Mouse (Mus musculus) 3T3-L1 (cell line): Measurements from ENCODE around the gene Fxyd2.

Source experiments
- DNase-seq: peaks from one replicate; pipeline ENCODE4 v3.0.0-alpha.2; 2015; ENCODE audit warnings: low read depth, low spot score

Fxyd2 gene

DNA sequence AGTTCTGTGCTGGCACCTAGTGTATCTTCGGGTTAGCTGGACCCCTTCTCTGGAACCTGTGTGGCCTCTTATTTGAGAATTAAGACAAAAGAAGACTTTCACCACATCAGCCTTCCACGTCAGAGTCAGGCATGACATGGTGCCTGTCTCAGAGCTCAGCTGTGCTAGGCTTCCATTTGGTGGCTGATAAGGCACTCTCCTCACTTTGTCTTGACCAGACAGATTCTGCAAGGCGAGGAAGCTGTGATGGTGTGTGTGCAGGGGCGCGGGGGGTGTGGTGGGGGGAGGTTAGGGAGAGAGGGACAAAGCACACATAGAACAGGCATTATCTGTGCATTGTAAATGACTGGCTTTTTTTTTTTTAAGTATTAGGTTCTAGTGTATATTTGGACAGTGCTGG is 29.9 kb downstream of the Fxyd2 start:
- DNase-seq = no peak

DNA sequence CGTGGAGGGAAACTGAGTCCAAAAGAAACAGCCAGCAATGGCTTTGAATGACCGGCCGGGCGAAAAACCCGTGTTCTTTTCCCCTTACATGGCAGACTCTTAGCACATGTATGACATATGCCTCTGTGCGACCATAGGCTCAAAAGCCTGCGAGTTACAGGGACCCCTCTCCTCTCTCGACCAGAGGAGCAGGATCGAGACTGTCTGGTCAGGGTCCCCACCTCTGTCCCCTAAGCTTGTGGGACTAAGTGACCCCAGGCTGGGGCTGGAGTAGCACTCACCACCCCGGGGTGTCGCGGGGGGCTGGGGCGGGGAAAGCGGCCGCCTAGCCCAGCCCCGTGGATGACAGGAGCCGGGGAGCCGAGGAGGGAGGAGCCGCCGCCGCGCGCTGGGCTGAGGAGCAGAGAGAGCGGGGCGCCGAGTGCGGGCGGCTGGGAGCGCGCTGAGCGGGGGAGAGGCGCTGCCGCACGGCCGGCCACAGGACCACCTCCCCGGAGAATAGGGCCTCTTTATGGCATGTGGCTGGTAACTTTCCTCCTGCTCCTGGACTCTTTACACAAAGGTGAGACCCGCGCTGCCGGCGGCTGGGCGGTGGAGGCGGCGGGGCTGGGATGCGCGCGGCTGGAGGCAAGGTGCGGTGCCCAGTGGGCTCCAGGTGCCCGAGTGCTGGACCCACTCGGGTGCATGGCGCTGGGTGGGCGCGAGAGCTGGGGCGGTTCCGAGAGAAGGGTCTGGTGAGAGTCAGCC is 30.7 kb downstream of the Fxyd2 start:
- no peak for DNase-seq

DNA sequence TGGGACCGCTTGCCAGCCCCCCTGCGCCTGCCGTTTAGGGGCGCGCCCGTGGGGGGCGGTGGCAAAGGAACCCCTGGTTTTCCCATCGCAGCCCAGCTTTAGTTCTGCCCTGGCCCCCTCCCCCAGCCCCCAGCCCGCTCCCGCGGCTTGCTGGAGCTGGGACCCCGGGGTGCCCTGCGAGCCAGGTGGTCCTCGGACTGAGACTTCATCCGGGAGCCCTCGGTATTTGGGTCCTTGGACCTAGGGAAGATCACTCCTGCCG is 31.2 kb downstream of the Fxyd2 start:
- DNase-seq = no peak

DNA sequence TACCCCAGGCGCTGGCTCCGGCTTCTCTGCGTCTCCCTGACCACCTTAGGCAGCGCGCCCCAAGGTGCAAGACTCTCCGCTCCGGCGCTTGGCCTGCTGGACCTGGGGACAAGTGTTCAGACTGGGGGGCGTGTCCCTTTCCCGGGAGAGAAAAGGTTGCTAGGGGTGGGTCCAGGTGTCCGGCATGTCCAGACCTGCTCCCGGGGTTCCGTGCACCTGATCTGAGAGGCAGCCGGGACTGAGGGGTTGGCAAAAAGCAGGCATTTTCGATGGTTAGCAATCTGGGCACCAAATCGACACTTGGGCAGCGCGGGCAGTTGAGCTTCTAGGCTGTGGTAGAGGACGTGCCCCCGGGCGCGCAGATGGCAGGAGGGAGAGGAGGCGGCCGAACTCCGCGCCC is 31.7 kb downstream of the Fxyd2 start:
- no peak for DNase-seq

DNA sequence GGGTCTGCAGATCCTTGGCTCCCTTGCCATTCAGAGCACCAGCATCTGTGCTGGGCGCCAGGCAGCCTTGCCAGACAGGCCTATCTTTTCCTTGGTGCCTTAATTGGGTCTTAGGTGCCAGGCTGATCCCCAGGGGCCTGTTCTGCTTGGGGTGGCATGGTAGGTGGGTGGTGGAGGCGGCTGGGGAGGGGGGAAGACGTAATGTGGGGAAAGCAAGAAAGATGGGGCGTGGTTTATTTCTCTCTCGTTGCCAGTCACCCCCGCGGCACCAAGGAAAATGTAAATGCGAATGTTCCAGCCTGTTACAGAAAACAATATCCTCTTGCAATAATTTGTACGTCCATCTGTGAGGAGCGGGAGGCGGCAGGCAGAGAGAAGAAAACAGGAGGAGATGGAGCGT is 33.2 kb downstream of the Fxyd2 start:
- DNase-seq = no peak

DNA sequence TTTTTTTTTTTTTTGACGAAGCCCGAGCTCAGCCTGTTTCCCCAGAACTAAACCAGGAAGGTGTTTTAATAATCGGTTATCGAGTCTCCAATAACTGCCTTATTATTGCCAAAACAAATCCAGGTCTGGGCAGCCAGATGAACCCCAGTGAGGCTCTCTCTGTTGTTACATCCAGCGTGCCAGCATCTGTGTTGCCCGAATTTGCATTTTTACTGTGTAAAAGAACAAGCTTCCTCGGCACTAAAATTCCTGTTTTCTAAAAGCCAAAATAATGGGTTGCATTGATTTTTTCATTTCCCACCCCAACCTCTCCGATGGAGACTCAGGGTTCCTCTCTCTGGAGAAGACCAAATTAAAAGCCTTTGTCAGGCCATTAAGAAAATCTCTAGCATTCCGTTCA is 33.6 kb downstream of the Fxyd2 start:
- DNase-seq = no peak

DNA sequence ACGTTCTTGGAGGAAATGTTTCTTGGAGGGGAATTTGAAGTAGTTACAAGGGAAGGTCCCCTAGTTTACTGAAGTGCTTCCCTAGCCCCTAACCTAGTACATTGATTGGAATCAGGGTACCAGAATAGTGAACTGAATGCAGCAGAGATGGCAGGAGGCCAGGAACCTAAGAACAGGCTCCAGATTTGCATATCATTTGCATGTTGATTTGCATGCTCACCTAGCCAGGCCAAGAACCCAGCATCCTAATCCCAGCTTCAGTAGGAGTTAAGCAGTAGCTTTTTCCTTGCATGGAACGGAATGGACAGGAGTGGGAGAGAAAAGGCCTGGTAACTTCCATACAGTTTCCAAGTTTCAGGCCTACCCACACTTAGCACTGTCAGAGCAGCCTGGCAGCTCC is 34.7 kb downstream of the Fxyd2 start:
- DNase-seq = no peak

DNA sequence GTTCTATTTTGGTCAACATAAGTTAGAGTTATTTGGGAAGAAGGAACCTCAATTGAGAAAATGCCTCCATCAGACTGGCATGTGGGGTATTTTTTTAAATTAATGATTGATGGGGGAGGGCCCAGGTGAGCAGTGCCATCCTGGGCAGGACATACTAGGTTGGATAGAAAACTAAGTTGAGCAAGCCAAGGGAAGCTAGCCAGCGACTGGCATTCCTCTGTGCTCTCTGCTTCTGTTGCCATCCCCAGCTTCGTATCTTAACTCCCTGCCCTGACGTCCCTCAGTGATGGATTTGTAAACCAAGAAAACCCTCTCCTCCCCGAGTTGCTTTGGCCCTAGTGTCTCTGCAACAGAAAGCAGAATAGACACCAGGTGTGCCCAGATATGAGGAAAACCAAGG is 39.6 kb downstream of the Fxyd2 start:
- no peak for DNase-seq

DNA sequence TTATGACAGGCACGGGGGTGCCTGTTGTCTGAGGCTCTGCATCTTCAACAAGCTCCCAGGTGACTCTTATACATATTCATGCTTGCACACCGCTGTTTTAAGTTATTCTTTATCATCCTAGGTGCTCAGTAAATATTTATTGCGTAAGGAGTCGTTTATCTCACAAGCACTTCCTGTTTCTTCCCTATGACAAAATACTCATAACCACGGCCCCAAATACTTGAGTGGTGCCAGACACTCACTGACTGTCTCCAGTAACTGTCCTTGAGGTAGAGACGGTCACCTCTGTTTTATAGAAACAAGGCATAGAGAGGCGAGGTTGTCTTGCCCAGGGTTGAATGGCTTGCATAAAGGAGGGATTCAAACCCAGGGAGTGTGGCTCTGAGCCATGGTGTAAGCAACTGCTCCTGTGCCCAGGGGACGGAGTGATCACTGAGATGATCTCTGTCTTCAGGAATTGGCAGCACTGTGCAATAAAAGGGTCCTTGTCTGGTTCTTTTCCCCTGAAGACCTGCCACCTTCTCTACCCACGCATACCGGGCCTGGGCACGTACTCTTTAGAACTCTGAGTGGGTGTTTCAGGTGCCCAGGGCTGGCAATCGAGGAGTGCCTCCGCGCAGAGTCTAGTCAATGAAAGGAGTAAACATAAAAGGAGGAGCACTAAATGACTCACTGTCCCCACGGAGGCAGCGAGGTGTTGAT is 40.8 kb downstream of the Fxyd2 start:
- no peak for DNase-seq

DNA sequence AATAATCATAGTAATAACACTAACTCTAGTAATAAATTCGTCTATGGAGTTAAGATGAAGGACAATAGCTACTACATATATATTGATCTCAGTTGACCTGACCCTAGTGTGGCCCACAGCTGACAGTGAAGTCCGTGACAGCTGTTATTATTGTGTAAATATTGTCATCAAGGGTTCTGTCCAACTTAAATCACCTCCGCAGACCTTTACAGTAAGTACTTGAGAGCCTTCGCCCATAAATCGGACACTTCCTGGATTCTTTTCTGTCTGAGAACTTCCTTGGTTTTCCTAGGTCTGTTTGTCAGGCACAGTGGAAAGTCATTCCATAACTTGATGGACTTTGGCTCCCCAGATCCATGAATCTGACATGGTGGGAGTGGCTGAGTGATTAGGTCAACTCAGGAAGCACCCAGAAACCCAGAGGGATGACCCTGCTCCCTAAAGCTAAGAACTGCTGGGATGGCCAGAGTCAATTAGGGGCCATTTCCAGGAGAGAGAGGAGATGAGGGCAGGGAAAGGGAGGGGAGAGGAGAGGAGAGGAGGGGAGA is 44.9 kb downstream of the Fxyd2 start:
- DNase-seq = no peak

DNA sequence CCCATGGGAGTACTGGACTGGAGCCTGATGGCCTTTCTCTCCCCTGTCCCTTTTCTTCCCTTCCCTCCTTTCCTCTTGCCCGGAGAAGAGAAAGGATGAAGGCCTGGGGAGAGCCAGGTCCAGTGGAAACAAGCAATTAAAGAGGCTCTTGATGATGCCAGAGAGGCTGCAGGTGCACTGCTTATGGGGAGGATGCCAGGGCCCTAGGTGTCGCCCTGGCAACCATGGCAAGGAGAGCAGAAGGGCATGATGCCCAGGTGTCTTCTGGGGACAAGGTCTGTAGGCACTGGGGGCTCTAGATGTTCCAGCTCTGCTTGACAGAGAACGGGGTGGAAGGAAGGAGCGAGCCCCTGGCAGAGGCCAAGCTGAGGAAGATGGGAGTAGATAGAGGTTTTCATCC is 50.2 kb downstream of the Fxyd2 start:
- DNase-seq = no peak

DNA sequence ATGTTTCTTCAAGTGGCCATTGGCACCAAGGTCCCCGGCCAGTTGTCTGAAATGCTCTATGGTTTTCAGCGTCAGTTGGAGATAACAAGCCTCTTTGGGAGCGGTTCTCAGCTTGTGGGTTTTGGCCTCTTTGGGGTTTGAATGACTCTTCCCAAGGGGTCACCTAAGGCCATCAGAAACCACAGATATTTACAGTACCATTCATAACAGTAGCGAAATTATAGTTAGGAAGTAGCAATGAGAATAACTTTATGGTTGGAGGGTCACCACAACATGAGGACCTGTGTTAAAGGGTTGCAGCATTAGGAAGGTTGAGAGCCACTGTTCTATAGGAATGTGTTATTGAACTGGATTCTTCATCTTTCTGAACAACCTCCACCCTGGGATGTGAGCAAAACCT is 51.9 kb downstream of the Fxyd2 start:
- DNase-seq = no peak

DNA sequence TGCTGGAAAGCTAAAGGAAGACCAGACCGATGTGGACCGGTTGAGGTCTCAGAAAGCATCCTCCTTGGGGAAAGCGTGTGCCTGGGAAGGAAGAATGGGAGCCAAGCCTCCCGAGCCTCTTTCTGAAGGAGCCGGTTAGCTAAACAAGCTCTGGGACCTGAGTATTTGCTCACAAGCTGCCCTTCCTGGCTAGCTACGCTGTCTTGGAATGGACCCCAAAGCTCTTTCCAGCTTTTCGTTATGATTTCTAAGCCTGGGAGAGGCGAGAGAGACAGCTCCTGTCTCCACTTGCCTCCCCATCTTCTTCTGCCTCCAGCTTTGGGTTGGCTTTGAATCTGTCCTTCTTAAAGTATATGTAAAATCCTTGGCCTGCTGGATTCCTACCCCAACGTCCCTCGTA is 54.6 kb downstream of the Fxyd2 start:
- DNase-seq = no peak

DNA sequence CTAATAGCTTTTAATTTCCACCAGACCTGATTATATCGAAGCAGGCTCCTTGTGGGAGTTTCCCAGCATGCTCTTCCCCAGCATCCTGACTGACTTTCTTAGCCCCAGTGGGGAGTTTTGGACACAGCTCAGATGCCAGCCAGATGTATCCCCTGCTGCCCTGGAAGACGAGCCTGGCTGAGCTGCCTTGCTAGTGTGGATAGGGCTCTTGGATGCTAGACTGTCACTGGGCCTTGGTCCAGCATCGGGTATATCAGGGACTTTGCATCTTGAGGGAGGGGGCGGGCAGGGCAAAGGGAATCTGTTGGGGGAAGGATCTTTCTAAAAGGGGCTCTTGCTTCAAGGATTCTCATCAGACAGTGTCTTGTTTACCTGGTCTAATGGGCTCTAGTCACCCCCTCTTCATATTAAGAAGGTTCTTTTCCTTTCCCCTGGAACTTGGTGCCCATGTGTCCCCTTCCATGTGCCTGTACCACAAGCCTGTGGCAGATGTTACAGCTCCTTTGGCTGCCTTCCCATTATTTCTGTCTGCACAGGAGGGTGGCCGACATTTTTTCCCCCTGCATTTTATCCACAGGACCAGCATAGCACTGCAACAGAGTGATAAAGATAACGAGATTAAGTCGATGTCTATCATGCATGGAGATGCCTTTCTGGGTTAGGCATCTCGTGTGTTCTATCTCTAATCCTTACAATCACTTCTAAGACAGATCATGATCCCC is 55.6 kb downstream of the Fxyd2 start:
- DNase-seq = no peak

DNA sequence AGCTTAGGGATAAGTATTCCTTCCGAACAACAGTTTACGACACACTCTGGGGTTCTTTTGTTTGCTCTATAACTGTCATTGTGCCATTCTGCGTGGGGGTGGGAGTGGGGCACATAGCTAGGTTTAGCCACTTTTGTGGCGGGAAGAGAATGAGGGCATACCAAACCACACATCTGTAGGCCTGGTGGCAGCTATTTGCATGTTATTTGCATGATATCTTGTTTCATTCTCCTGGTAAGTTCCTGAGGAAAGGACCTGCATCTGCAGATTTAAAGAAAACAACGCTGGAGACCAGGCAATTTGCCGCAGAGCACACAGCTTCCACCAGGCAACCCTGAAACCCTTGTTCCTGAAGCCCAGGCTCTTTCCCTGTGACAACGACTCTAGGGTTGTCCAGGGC is 57.7 kb downstream of the Fxyd2 start:
- DNase-seq = no peak

DNA sequence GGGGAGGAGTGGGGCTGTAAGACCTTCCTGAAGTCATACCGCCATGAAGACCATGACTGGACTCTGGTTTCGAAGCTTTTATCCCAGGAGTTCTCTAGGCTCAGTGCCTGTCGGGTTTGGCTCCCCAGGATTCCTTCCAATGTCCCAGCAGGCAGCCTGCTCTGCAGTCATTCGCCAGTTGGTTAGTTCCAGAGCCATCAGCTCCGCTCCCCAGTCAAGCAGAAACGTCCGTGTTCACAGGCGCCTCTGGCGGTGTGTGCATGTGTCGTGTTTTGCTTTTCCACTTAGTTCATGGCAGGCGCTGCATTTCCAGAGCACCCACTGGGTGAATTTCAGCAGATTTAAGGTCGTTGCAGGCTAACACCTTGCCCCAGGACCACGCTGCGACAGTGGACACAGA is 58.9 kb downstream of the Fxyd2 start:
- no peak for DNase-seq
